ENCODE assay signal across 8 mouse cellular contexts in the genomic region with DNA sequence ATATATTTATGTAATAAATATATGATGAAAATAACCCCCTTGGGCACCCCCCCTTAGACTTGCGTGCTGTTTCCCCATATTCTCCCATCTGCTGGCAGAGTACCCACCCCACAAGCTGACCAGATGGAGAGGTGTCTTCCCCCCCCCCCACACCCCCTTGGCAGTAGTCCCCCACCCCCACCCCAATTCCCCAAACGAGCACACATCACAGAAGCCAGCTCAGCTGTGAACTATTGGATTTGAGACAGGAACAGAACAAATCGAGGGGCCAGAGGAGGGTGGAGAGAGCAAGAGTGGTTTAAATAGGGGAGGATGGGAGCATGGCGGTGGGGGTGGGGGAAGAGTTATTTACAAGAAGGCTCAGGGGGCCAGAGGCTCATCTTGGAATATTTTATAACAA. TPM values are rescaled to one million over a fixed set of nuclear protein-coding genes. Genes with fewer than 3 reads are reported as not detected.
A peak's percentile ranks its signal among the peaks of the same experiment; 100 is the strongest.
DNase-seq lines count a peak whose midpoint lies in the region; ATAC-seq and TF ChIP-seq lines count a peak whose summit lies in the region.

No protein-coding gene starts in this region.

- peak overlapping the region; percentile 45; the same call in 1 of the 2 replicates for H3K9ac ChIP-seq in hindbrain, embryonic 16.5 days (ENCODE audit: low read depth, low read length)
- no peak overlapping the region for H3K9ac ChIP-seq in midbrain, embryonic 16.5 days (ENCODE audit: low read depth, low read length)

- no peak for DNase-seq in layer of hippocampus, adult 2 months (ENCODE audit: low spot score in 2 of 2)
- DNase-seq in layer of hippocampus, postnatal 14 days (ENCODE audit: low spot score in 2 of 2) = no peak
- no peak for DNase-seq in forebrain, embryonic 10.5 days (ENCODE audit: extremely low spot score, low spot score)
- no peak for DNase-seq in thymus, adult 18-20 months
- DNase-seq in urinary bladder, postnatal 25 days (ENCODE audit: low spot score) = no peak
- no peak for DNase-seq in layer of hippocampus, adult 8-10 months (ENCODE audit: low spot score in 2 of 2)

- no peaks in the 10 kb centered on the region for H3K9me3 ChIP-seq in forebrain, embryonic 10.5 days
- no peaks in the 10 kb centered on the region for H3K9me3 ChIP-seq in hindbrain, embryonic 16.5 days (ENCODE audit: control insufficient read depth, low read length)
- H3K9me3 ChIP-seq in midbrain, embryonic 16.5 days (replicated peaks; ENCODE audit: control insufficient read depth, low read length, poor library complexity, severe bottlenecking) = no peaks in the 10 kb centered on the region

- no peak for TF ChIP-seq CTCF in layer of hippocampus, adult 2 months (conservative IDR thresholded peaks at IDR 0.05)

- no peak for ATAC-seq in hindbrain, embryonic 16.5 days
- ATAC-seq in midbrain, embryonic 16.5 days = no peak

- peak overlapping the region; percentile 99 for H3K27ac ChIP-seq in layer of hippocampus, adult 2 months
- peak overlapping the region; percentile 80 for H3K27ac ChIP-seq in forebrain, embryonic 10.5 days
- peak overlapping the region; percentile 84 for H3K27ac ChIP-seq in hindbrain, embryonic 16.5 days (ENCODE audit: low read depth, low read length)
- peak overlapping the region; percentile 74 for H3K27ac ChIP-seq in midbrain, embryonic 16.5 days (ENCODE audit: low read length)

- peaks cover 70% of the 10 kb centered on the region for H3K36me3 ChIP-seq in forebrain, embryonic 10.5 days (replicated peaks)
- peaks cover 54% of the 10 kb centered on the region for H3K36me3 ChIP-seq in hindbrain, embryonic 16.5 days (ENCODE audit: control insufficient read depth, insufficient read depth, low read length)
- H3K36me3 ChIP-seq in midbrain, embryonic 16.5 days (ENCODE audit: control insufficient read depth, insufficient read depth, low read length) = peaks cover 40% of the 10 kb centered on the region

- H3K27me3 ChIP-seq in forebrain, embryonic 10.5 days (ENCODE audit: poor library complexity, severe bottlenecking) = no peaks in the 10 kb centered on the region
- no peaks in the 10 kb centered on the region for H3K27me3 ChIP-seq in hindbrain, embryonic 16.5 days (replicated peaks; ENCODE audit: control insufficient read depth, insufficient read depth, low read length)
- no peaks in the 10 kb centered on the region for H3K27me3 ChIP-seq in midbrain, embryonic 16.5 days (ENCODE audit: control insufficient read depth, insufficient read depth, low read depth, low read length)

- peaks cover 54% of the 10 kb centered on the region for H3K4me1 ChIP-seq in forebrain, embryonic 10.5 days
- peaks cover 37% of the 10 kb centered on the region for H3K4me1 ChIP-seq in hindbrain, embryonic 16.5 days (ENCODE audit: control insufficient read depth, insufficient read depth, low read depth, low read length)
- H3K4me1 ChIP-seq in midbrain, embryonic 16.5 days (ENCODE audit: control insufficient read depth, insufficient read depth, low read length) = peaks cover 37% of the 10 kb centered on the region

- H3K4me2 ChIP-seq in hindbrain, embryonic 16.5 days (ENCODE audit: low read length) = peak overlapping the region; percentile 40
- H3K4me2 ChIP-seq in midbrain, embryonic 16.5 days (ENCODE audit: low read length) = peak overlapping the region; percentile 28

- H3K4me3 ChIP-seq in layer of hippocampus, adult 2 months = peak overlapping the region; percentile 23; the same call in 1 of the 2 replicates
- H3K4me3 ChIP-seq in forebrain, embryonic 10.5 days = peak overlapping the region; percentile 42
- H3K4me3 ChIP-seq in hindbrain, embryonic 16.5 days (ENCODE audit: low read length) = no peak overlapping the region
- H3K4me3 ChIP-seq in midbrain, embryonic 16.5 days (ENCODE audit: low read depth, low read length) = no peak overlapping the region

- WGBS in forebrain, embryonic 10.5 days = 30% methylated on average over 4 of the region's 4 CpGs
- 9% methylated on average over 4 of the region's 4 CpGs for WGBS in hindbrain, embryonic 16.5 days
- WGBS in midbrain, embryonic 16.5 days = 9% methylated on average over 4 of the region's 4 CpGs

RNA-seq across cellular contexts. Expression of gene Nr1d1, which starts 7.4 kb away (rescaled TPM):
- 10 to 100 TPM; 93.2 to 94.0 TPM for total RNA-seq in layer of hippocampus, adult 2 months (2021)
- 10 to 100 TPM; 53.3 to 65.3 TPM for total RNA-seq in layer of hippocampus, postnatal 14 days (2021)
- 1.5 TPM in 2 replicates for polyA plus RNA-seq in forebrain, embryonic 10.5 days (2016; fragmentation: Nextera tagmentation; extraction: Ambion mirVana)
- polyA plus RNA-seq in hindbrain, embryonic 16.5 days (2015; fragmentation: Nextera tagmentation; extraction: Ambion mirVana) = 4.9 and 5.6 TPM in 2 replicates
- polyA plus RNA-seq in midbrain, embryonic 16.5 days (2015; fragmentation: Nextera tagmentation; extraction: Ambion mirVana) = 3.5 and 5.2 TPM in 2 replicates
- 10 to 100 TPM; 86.6 to 99.6 (median 92.7) TPM for total RNA-seq in layer of hippocampus, adult 8-10 months (2022)

RNA-seq across cellular contexts. Expression of gene Thra, which starts 27.3 kb away (rescaled TPM):
- 1,000 to 10,000 TPM in 1 of 2 experiments, 100 to 1,000 TPM in 1; 996 to 1,082 TPM for total RNA-seq in layer of hippocampus, adult 2 months (2021)
- 1,000 to 10,000 TPM; 1,264 to 1,291 TPM for total RNA-seq in layer of hippocampus, postnatal 14 days (2021)
- polyA plus RNA-seq in forebrain, embryonic 10.5 days (2016; fragmentation: Nextera tagmentation; extraction: Ambion mirVana) = 9.5 and 10.9 TPM in 2 replicates
- polyA plus RNA-seq in hindbrain, embryonic 16.5 days (2015; fragmentation: Nextera tagmentation; extraction: Ambion mirVana) = 127 and 144 TPM in 2 replicates
- 139 and 149 TPM in 2 replicates for polyA plus RNA-seq in midbrain, embryonic 16.5 days (2015; fragmentation: Nextera tagmentation; extraction: Ambion mirVana)
- total RNA-seq in layer of hippocampus, adult 8-10 months (2022) = 100 to 1,000 TPM; 919 to 985 (median 938) TPM

RNA-seq across cellular contexts. Expression of gene Msl1, which starts 27.6 kb away (rescaled TPM):
- total RNA-seq in layer of hippocampus, adult 2 months (2021) = 100 to 1,000 TPM; 168 to 178 TPM
- total RNA-seq in layer of hippocampus, postnatal 14 days (2021) = 100 to 1,000 TPM; 149 to 161 TPM
- 22.9 and 24.1 TPM in 2 replicates for polyA plus RNA-seq in forebrain, embryonic 10.5 days (2016; fragmentation: Nextera tagmentation; extraction: Ambion mirVana)
- polyA plus RNA-seq in hindbrain, embryonic 16.5 days (2015; fragmentation: Nextera tagmentation; extraction: Ambion mirVana) = 28.2 and 28.6 TPM in 2 replicates
- polyA plus RNA-seq in midbrain, embryonic 16.5 days (2015; fragmentation: Nextera tagmentation; extraction: Ambion mirVana) = 29.2 and 33.2 TPM in 2 replicates
- total RNA-seq in layer of hippocampus, adult 8-10 months (2022) = 100 to 1,000 TPM; 140 to 201 (median 177) TPM

RNA-seq across cellular contexts. Expression of gene Casc3, which starts 37.0 kb away (rescaled TPM):
- total RNA-seq in layer of hippocampus, adult 2 months (2021) = 10 to 100 TPM; 61.0 to 62.1 TPM
- 10 to 100 TPM; 56.7 to 59.7 TPM for total RNA-seq in layer of hippocampus, postnatal 14 days (2021)
- 45.7 and 49.7 TPM in 2 replicates for polyA plus RNA-seq in forebrain, embryonic 10.5 days (2016; fragmentation: Nextera tagmentation; extraction: Ambion mirVana)
- polyA plus RNA-seq in hindbrain, embryonic 16.5 days (2015; fragmentation: Nextera tagmentation; extraction: Ambion mirVana) = 41.7 and 49.2 TPM in 2 replicates
- 47.0 and 51.7 TPM in 2 replicates for polyA plus RNA-seq in midbrain, embryonic 16.5 days (2015; fragmentation: Nextera tagmentation; extraction: Ambion mirVana)
- 10 to 100 TPM; 50.5 to 64.9 (median 59.4) TPM for total RNA-seq in layer of hippocampus, adult 8-10 months (2022)

RNA-seq across cellular contexts. Expression of gene Med24, which starts 38.5 kb away (rescaled TPM):
- 100 to 1,000 TPM; 146 to 148 TPM for total RNA-seq in layer of hippocampus, adult 2 months (2021)
- total RNA-seq in layer of hippocampus, postnatal 14 days (2021) = 100 to 1,000 TPM; 109 to 110 TPM
- polyA plus RNA-seq in forebrain, embryonic 10.5 days (2016; fragmentation: Nextera tagmentation; extraction: Ambion mirVana) = 69.7 and 77.3 TPM in 2 replicates
- 62.5 and 71.1 TPM in 2 replicates for polyA plus RNA-seq in hindbrain, embryonic 16.5 days (2015; fragmentation: Nextera tagmentation; extraction: Ambion mirVana)
- polyA plus RNA-seq in midbrain, embryonic 16.5 days (2015; fragmentation: Nextera tagmentation; extraction: Ambion mirVana) = 75.1 and 77.5 TPM in 2 replicates
- 100 to 1,000 TPM; 118 to 162 (median 138) TPM for total RNA-seq in layer of hippocampus, adult 8-10 months (2022)

Comparison
In these comparisons a context has a peak if more than half of its experiments do, and no peak if none do; other contexts are left out.
1. H3K4me3 ChIP-seq: peak in layer of hippocampus, adult 2 months (single experiment) and forebrain, embryonic 10.5 days (single experiment); none in hindbrain, embryonic 16.5 days (single experiment) and midbrain, embryonic 16.5 days (single experiment).
2. Peak in every context shown above with its lines, with median percentiles within 50 percentile points of each other: H3K27ac ChIP-seq.